Mouse (Mus musculus): Measurements from ENCODE around the gene Mr1.
"Not testable (repeated sequence)": the region's sequence is repeated elsewhere in the genome, so short reads cannot be mapped to it uniquely, and the experiment has no call there.

Gene Mr1

GRCm38 (mm10) chr1:155146572-155146980 is at the start of gene Mr1:
TSS of gene Mr1 (minus strand) at chr1:155146814.
- DNase-seq (ENCODE audit: low spot score) = no peak

- DNase-seq (ENCODE audit: low spot score) = no peak
Measured at GRCm38 (mm10) chr1:155192805-155193368, 46.3 kb upstream of the Mr1 start.

- no peak for DNase-seq (ENCODE audit: low spot score)
Measured at GRCm38 (mm10) chr1:155191671-155192070, 45.1 kb upstream of the Mr1 start.

- DNase-seq (ENCODE audit: low spot score) = no peak
Measured at GRCm38 (mm10) chr1:155191219-155191618, 44.6 kb upstream of the Mr1 start.

- DNase-seq (ENCODE audit: low spot score) = no peak
Measured at GRCm38 (mm10) chr1:155188656-155189055, 42.0 kb upstream of the Mr1 start.

GRCm38 (mm10) chr1:155184191-155184590 is 37.6 kb upstream of the Mr1 start:
- no peak for DNase-seq (ENCODE audit: low spot score)

- no peak for DNase-seq (ENCODE audit: low spot score)
Measured at GRCm38 (mm10) chr1:155178192-155178924, 31.7 kb upstream of the Mr1 start.

GRCm38 (mm10) chr1:155174424-155174823 is 27.8 kb upstream of the Mr1 start:
- DNase-seq (ENCODE audit: low spot score) = no peak

- DNase-seq (ENCODE audit: low spot score) = not testable (repeated sequence)
Measured at GRCm38 (mm10) chr1:155173644-155174016, 27.0 kb upstream of the Mr1 start.

GRCm38 (mm10) chr1:155172895-155173643 is 26.5 kb upstream of the Mr1 start:
- DNase-seq (ENCODE audit: low spot score) = no peak

GRCm38 (mm10) chr1:155169935-155170334 is 23.3 kb upstream of the Mr1 start:
- DNase-seq (ENCODE audit: low spot score) = no peak

- DNase-seq (ENCODE audit: low spot score) = no peak
Measured at GRCm38 (mm10) chr1:155167453-155167852, 20.8 kb upstream of the Mr1 start.

GRCm38 (mm10) chr1:155158970-155159484 is 12.4 kb upstream of the Mr1 start:
- DNase-seq (ENCODE audit: low spot score) = peak; percentile 40

- peak; percentile 97 for DNase-seq (ENCODE audit: low spot score)
Measured at GRCm38 (mm10) chr1:155158141-155158969, 11.7 kb upstream of the Mr1 start, which contains the start of gene Stx6. TSS of gene Stx6 (plus strand) at chr1:155158715.

GRCm38 (mm10) chr1:155153906-155154305 is 7.3 kb upstream of the Mr1 start:
- DNase-seq (ENCODE audit: low spot score) = no peak

GRCm38 (mm10) chr1:155150821-155151220 is 4.2 kb upstream of the Mr1 start:
- no peak for DNase-seq (ENCODE audit: low spot score)

- DNase-seq (ENCODE audit: low spot score) = no peak
Measured at GRCm38 (mm10) chr1:155149403-155149802, 2.8 kb upstream of the Mr1 start.

- DNase-seq (ENCODE audit: low spot score) = no peak
Measured at GRCm38 (mm10) chr1:155147228-155147627, 614 bp upstream of the Mr1 start.

- DNase-seq (ENCODE audit: low spot score) = no peak
Measured at GRCm38 (mm10) chr1:155145620-155146019, 994 bp downstream of the Mr1 start.

GRCm38 (mm10) chr1:155140076-155140475 is 6.5 kb downstream of the Mr1 start:
- peak; percentile 58 for DNase-seq (ENCODE audit: low spot score)

GRCm38 (mm10) chr1:155138795-155139194 is 7.8 kb downstream of the Mr1 start:
- DNase-seq (ENCODE audit: low spot score) = peak; percentile 59

GRCm38 (mm10) chr1:155134866-155135265 is 11.7 kb downstream of the Mr1 start:
- DNase-seq (ENCODE audit: low spot score) = no peak

All from urinary bladder, postnatal 25 days (tissue).